Mouse (Mus musculus) liver, embryonic 14.5 days (tissue): ENCODE results near the gene 4930516K23Rik.

Source experiments
- CTCF ChIP-seq: IDR thresholded peaks from 2 replicates; pipeline ENCODE4 v1.5.1; 2016; ENCODE audit warnings: antibody characterized with exemption, low read depth, control low read depth
- EP300 ChIP-seq: IDR thresholded peaks from 2 replicates; pipeline ENCODE4 v1.6.1; 2016; ENCODE audit warnings: antibody characterized with exemption, low read depth

DNA sequence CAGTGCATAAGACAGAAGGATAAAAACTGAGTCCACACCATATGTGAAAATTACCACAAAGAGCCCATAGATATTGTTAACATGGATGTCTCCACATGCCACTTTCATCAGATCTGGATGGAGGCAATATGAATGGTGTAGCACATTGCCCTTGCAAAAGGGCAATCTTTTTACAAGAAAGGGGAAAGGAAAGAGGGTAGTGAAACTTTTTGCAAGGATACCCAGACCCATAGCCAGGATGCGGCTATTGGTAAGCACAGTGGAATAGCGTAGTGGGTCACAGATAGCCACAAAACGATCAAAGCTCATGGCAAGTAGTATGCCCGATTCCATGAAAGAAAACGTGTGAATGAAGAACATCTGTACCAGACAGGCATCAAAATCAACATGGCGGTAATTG, 39.6 kb downstream of the 4930516K23Rik start:
- TF ChIP-seq EP300 (no peak), CTCF (no peak)
